Mouse (Mus musculus): ENCODE results near the gene Acp1. TPM values are rescaled to one million over a fixed set of nuclear protein-coding genes. Genes with fewer than 3 reads are reported as not detected.
A peak's percentile ranks its signal among the peaks of the same experiment; 100 is the strongest.

The Acp1 gene
- polyA plus RNA-seq, 1 experiment from 2014 or later = 151 TPM

DNA sequence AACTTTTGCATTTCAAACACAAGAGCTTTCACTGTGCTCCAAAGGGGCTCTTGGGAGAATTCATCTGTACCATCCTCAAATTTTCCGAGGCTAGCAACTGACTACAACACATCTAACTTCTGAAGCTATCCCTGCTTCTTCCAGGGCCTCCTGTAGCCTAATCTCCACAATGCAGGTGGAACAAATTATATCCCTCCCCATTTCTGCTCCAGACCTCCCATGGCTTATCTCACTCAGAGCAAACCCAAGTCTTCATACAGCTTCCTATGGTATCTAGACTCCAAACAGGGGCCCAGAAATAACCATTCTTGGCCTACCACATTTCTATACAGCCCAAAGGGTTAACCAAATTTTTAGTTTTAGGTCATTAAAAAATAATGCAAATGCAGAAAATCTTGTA is 2.7 kb downstream of the Acp1 start:
- 76% methylated on average over 1 of the region's 1 CpGs for WGBS
- Histone ChIP-seq H3K27ac (no peak overlapping the region), H3K4me3 (replicated peaks) (no peak overlapping the region), H3K9ac (no peak overlapping the region), H3K36me3 (no peaks in the 10 kb centered on the region), H3K4me2 (no peak overlapping the region), H3K9me3 (no peaks in the 10 kb centered on the region), H3K4me1 (peaks cover 13% of the 10 kb centered on the region), H3K27me3 (replicated peaks) (no peaks in the 10 kb centered on the region)
- peak; percentile 61; the same call in 1 of the 2 replicates for ATAC-seq (ENCODE audit: insufficient read depth, low FRiP score, low read depth)

DNA sequence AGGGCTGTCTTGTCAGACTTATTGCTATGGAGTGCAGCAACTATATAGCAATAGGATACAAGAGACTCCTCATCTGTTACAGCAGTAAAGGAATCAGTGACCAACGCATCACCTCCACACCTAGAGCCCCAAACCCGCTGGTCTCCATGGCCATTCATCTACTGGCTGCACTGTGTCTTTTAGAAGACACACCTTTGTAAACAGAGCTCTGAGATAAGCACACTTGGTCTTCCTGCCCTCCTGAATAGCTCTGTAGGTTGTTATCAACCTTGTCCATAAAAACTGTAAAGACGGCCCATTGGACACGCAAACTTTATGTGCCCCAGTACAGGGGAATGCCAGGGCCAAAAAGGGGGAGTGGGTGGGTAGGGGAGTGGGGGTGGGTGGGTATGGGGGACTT is 14.3 kb downstream of the Acp1 start:
- H3K9me3 ChIP-seq = no peaks in the 10 kb centered on the region
- H3K9ac ChIP-seq = no peak overlapping the region
- no peak overlapping the region for H3K4me2 ChIP-seq
- H3K4me1 ChIP-seq = no peaks in the 10 kb centered on the region
- H3K27me3 ChIP-seq (replicated peaks) = no peaks in the 10 kb centered on the region
- peaks cover 15% of the 10 kb centered on the region for H3K36me3 ChIP-seq
- WGBS = 77% methylated on average over 4 of the region's 4 CpGs
- H3K4me3 ChIP-seq (replicated peaks) = no peak overlapping the region
- peak; percentile 91 for ATAC-seq (ENCODE audit: insufficient read depth, low FRiP score, low read depth)
- no peak overlapping the region for H3K27ac ChIP-seq

DNA sequence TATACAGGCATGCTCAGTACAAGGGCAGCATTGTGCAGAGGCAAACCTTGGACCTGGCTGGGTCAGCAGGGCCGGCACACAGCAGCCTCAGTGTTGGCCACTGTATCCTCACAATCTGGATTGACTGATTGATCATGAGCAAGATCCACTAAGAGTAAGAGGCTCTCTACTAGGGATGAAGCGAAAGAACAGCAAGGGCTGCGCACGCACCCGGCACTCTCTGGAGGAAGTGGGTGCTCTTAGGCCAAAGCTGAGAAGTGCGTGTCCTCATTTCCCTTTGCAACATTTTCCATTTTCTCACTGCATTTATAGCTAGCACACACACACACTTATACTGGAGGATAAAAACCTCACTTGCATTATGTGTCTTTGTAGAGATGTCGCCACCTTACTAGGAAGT is 20.0 kb downstream of the Acp1 start:
- 84% methylated on average over 7 of the region's 7 CpGs for WGBS
- Histone ChIP-seq H3K4me1 (no peaks in the 10 kb centered on the region), H3K4me2 (no peak overlapping the region), H3K27me3 (replicated peaks) (no peaks in the 10 kb centered on the region), H3K9ac (no peak overlapping the region), H3K27ac (no peak overlapping the region), H3K9me3 (no peaks in the 10 kb centered on the region), H3K36me3 (peaks cover 8% of the 10 kb centered on the region; the same call in 1 of the 2 replicates), H3K4me3 (replicated peaks) (no peak overlapping the region)
- no peak for ATAC-seq (ENCODE audit: insufficient read depth, low FRiP score, low read depth)

DNA sequence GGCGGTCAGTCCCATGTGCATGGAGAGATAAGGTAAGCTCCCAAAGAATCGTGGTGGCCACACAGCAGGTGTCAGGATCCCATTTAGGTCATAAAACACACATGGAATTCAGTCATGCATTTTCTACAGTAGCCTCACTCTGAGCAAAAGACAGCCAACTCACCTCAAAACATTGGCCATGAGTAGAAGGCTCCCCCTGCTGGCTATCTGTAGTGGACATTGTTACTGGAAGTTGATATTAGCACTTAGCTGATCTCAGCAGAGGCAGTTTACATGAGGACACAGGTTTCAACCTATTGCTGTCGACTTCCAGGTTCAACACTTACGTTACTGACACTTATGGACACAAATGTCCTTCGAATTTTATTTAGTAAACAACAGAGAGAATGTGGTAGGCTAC is 21.3 kb downstream of the Acp1 start:
- H3K36me3 ChIP-seq = peaks cover 8% of the 10 kb centered on the region; the same call in 1 of the 2 replicates
- no peaks in the 10 kb centered on the region for H3K4me1 ChIP-seq
- H3K4me3 ChIP-seq (replicated peaks) = no peak overlapping the region
- no peak; the same call in 1 of the 2 replicates for ATAC-seq (ENCODE audit: insufficient read depth, low FRiP score, low read depth)
- peaks cover 9% of the 10 kb centered on the region for H3K27me3 ChIP-seq (replicated peaks)
- H3K9ac ChIP-seq = no peak overlapping the region
- no peaks in the 10 kb centered on the region for H3K9me3 ChIP-seq
- H3K27ac ChIP-seq = no peak overlapping the region
- WGBS = 34% methylated on average over 5 of the region's 5 CpGs
- H3K4me2 ChIP-seq = no peak overlapping the region

DNA sequence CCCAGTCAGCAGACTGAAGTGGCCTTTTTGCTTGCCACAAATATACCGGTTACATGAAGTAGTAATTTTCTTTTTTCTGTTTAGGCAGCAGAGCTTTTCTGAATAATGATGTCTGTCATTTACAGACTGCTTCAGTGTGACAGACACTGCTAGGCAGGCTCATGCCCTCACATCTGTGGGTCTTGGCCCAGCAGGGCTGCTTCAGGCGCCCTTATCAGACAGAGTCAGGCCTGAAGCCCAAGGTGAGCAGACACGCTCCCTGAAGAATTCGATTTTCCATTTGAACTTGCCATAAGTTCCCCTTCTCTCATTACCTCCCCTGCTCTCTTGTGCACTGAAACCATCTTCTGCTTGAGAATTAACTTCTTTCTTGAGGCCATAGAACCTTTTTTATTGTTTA is 23.4 kb downstream of the Acp1 start:
- whole genome bisulfite sequencing = 81% methylated on average over 4 of the region's 4 CpGs
- no peak for ATAC-seq (ENCODE audit: insufficient read depth, low FRiP score, low read depth)
- H3K9me3 ChIP-seq = no peaks in the 10 kb centered on the region

DNA sequence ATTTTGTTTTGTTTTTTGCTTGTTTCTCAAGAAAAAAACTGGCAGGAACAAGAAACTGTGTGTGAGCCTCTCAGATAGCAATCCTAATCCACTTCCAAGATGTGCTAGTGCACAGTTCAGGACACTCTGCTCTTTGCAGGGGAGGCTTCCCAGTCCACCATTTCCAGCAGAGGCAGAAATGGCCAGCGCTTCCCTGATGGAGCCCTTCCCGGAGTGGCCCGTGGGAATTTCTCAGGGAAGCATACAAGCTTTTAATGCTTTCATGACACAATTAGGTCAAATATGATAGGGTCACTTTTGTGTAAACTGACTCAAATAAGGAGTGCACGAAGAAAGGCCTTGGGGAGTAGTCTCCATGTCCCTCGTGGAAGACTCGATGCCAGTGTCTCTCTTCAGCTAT is 25.5 kb downstream of the Acp1 start:
- Histone ChIP-seq H3K9me3 (no peaks in the 10 kb centered on the region), H3K36me3 (no peaks in the 10 kb centered on the region), H3K4me2 (no peak overlapping the region), H3K9ac (no peak overlapping the region), H3K27me3 (replicated peaks) (peaks cover 36% of the 10 kb centered on the region), H3K4me1 (peaks cover 9% of the 10 kb centered on the region), H3K4me3 (replicated peaks) (no peak overlapping the region), H3K27ac (no peak overlapping the region)
- no peak for ATAC-seq (ENCODE audit: insufficient read depth, low FRiP score, low read depth)
- WGBS = 59% methylated on average over 6 of the region's 6 CpGs

More for the DNA sequence above, 23.4 kb downstream of the Acp1 start:
- Histone ChIP-seq H3K36me3 (no peaks in the 10 kb centered on the region), H3K9ac (no peak overlapping the region), H3K4me2 (no peak overlapping the region), H3K4me3 (replicated peaks) (no peak overlapping the region), H3K27me3 (replicated peaks) (peaks cover 29% of the 10 kb centered on the region), H3K27ac (no peak overlapping the region), H3K4me1 (peaks cover 9% of the 10 kb centered on the region)

DNA sequence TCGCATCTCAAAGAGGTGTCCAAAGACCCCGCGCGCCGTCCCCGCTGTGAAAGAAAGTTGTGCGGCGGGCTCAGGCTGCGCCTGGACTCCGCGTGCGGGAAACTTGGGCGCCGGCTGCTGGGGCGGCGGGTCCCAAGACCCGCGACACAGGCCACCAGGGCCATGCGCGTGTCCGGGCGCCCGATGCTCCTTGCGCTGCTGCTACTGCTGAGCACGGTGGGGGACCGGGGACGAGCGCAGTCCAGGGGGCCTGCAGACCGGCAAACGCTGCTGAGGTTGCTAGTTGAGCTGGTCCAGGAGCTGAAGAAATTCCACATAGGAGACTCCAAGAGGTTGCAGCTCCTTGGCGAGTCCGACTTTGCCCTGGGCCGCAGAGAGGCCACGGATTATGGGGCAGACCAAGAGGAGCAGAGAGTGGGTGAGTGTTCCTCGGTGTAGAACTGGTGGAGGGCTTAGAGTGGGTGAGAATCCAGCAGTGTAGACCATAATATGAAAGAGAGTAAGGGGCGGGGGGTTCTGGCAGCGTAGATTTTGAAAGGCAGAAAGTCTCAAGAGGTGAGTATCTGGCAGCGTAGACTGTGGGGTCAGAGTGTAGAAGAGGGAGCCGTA is 26.7 kb downstream of the Acp1 start:
- ATAC-seq (ENCODE audit: insufficient read depth, low FRiP score, low read depth) = peak; percentile 53; the same call in 1 of the 2 replicates
- Histone ChIP-seq H3K4me3 (replicated peaks) (peak overlapping the region; percentile 47), H3K4me1 (peaks cover 9% of the 10 kb centered on the region), H3K27ac (no peak overlapping the region), H3K36me3 (no peaks in the 10 kb centered on the region), H3K9me3 (no peaks in the 10 kb centered on the region), H3K4me2 (peak overlapping the region; percentile 96), H3K27me3 (replicated peaks) (peaks cover 36% of the 10 kb centered on the region), H3K9ac (peak overlapping the region; percentile 32)
- 9% methylated on average over 39 of the region's 39 CpGs for WGBS

DNA sequence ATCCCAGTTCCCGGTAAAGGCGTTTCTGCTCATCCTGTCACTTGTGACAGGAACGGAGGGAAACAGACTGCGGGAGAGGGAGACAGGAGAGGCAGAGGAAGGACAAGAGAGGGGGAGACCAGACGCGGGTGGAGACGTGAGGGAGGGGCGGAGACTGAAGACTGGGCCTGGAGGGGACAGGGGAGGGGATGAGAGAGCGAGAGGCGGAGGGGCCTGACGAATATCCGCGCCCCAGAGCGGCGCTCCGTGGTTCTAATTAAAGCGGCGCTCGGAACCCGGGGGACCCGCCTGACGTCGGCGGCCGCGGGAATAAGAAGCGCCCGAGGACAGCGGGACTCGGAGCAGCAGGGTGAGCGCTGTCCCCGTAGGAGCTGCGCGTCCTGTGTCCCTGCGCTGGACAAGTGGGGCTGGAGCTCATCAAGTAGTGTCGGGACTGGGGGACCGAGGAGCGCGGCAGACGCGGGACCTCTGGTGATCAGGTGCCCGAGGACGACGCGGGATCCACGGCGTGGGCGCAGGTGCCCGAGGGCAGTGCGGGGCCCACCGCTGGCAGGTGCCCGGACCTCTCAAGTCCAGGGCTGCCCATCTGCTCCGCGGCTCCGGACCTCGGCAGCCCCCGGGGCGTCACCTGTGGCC is 27.3 kb downstream of the Acp1 start, which contains the start of gene Alkal2:
Gene Alkal2 (plus strand): TSS at position 337 of the 636 bp plus-strand sequence.
- H3K9me3 ChIP-seq = no peaks in the 10 kb centered on the region
- WGBS = under 1% methylated on average over 58 of the region's 58 CpGs
- peaks cover 36% of the 10 kb centered on the region for H3K27me3 ChIP-seq (replicated peaks)
- ATAC-seq (ENCODE audit: insufficient read depth, low FRiP score, low read depth) = no peak; the same call in 1 of the 2 replicates
- peak within 1 kb of the TSS; percentile 47 for H3K4me3 ChIP-seq (replicated peaks)
- H3K9ac ChIP-seq = peak within 1 kb of the TSS; percentile 32
- no peak within 1 kb of the TSS for H3K27ac ChIP-seq
- H3K4me2 ChIP-seq = peak within 1 kb of the TSS; percentile 96
- H3K4me1 ChIP-seq = peaks cover 9% of the 10 kb centered on the region
- H3K36me3 ChIP-seq = no peaks in the 10 kb centered on the region

DNA sequence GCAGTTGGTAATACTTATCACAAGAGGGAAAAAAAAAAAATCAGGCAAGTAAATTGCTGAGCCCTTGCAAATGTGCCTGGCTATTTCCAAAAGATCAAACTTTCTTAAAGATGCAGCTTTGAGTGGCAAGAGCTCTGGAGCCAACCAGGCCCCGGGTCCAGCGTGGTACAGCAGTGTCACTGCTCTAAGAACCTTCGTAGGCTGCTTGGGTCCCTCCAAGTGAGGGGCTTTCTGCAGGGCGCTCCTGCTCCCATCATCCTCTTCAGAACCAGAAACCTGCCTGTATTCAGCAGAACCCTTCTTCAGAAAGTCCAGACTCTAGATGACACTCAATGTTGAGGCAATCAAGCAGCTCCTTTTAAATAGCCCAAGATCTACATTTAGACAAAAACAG is 27.8 kb downstream of the Acp1 start:
- Histone ChIP-seq H3K4me2 (peak overlapping the region; percentile 96), H3K9ac (no peak overlapping the region), H3K4me1 (peaks cover 9% of the 10 kb centered on the region), H3K36me3 (no peaks in the 10 kb centered on the region), H3K27me3 (replicated peaks) (peaks cover 36% of the 10 kb centered on the region), H3K27ac (no peak overlapping the region), H3K9me3 (no peaks in the 10 kb centered on the region), H3K4me3 (replicated peaks) (peak overlapping the region; percentile 47)
- WGBS = 24% methylated on average over 4 of the region's 4 CpGs
- no peak for ATAC-seq (ENCODE audit: insufficient read depth, low FRiP score, low read depth)

DNA sequence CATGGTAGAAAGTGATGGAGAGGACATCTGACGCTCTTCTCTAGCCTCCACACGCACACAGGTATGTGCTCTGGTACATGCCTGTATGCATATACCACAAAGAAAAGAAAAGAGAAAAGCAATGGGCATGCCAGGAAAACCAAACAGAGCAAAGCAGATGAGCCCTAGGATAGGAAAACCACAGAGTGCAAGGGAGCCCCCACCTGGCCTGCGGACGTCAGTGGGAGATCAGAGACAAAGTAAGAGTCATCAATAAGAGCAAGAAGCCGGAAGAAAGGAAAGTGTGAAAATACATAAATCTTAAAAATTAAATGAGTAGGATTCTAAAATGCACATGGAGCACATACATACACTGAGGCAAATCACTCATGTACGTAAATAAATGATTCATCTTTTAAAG is 31.9 kb downstream of the Acp1 start:
- Histone ChIP-seq H3K27me3 (replicated peaks) (peaks cover 21% of the 10 kb centered on the region), H3K4me1 (peaks cover 4% of the 10 kb centered on the region), H3K27ac (no peak overlapping the region), H3K36me3 (no peaks in the 10 kb centered on the region), H3K9me3 (no peaks in the 10 kb centered on the region), H3K4me2 (no peak overlapping the region), H3K4me3 (replicated peaks) (no peak overlapping the region), H3K9ac (no peak overlapping the region)
- WGBS = 58% methylated on average over 6 of the region's 6 CpGs
- no peak for ATAC-seq (ENCODE audit: insufficient read depth, low FRiP score, low read depth)

DNA sequence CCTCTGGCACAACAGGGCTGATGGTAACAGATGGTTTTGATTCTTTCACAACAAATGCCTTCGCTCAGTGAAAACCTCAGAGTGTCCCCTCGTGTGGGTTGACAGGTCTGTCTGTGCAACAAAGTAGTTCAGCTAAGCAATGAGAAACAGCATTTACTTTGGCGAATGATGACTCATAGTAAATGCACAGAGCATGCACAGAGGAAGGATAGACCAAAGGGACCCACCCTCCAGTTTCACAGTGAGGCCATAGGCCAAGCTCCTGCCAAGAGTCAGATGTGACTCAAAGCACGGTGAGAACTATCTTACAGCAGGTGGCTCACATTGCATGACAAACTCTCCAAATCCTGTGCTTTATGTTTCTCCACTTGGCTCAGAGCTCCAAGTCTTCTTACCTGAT is 45.6 kb downstream of the Acp1 start:
- ATAC-seq (ENCODE audit: insufficient read depth, low FRiP score, low read depth) = peak; percentile 43; the same call in 1 of the 2 replicates
- no peaks in the 10 kb centered on the region for H3K36me3 ChIP-seq

DNA sequence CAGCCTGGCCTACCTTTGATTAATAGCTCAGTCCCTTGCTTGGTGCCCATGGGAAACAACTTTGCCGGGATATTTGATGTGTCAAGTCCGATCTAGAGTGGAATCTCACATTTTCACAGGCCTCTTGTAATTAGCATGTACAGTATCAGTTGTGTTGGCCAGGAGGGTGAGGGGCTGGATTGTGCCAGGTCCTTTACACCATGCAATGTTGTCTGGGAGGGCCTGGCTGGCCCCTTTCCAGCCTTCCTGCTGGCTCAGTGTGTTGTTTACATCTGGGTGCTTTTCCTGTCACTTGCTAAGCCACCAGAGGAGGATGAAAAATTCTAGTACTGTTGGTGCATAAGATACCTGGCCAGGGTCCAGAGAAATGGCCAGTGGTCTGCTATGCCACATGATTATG is 47.0 kb downstream of the Acp1 start:
- no peak for ATAC-seq (ENCODE audit: insufficient read depth, low FRiP score, low read depth)
- H3K4me2 ChIP-seq = no peak overlapping the region
- H3K36me3 ChIP-seq = no peaks in the 10 kb centered on the region
- no peak overlapping the region for H3K9ac ChIP-seq
- H3K4me1 ChIP-seq = no peaks in the 10 kb centered on the region; the same call in 1 of the 2 replicates
- 54% methylated on average over 2 of the region's 2 CpGs for WGBS
- no peaks in the 10 kb centered on the region for H3K27me3 ChIP-seq (replicated peaks)
- H3K4me3 ChIP-seq (replicated peaks) = no peak overlapping the region
- no peaks in the 10 kb centered on the region for H3K9me3 ChIP-seq
- no peak overlapping the region for H3K27ac ChIP-seq

More for the DNA sequence above, 45.6 kb downstream of the Acp1 start:
- 62% methylated on average over 4 of the region's 4 CpGs for WGBS
- H3K27ac ChIP-seq = no peak overlapping the region
- H3K4me1 ChIP-seq = no peaks in the 10 kb centered on the region; the same call in 1 of the 2 replicates
- no peak overlapping the region for H3K4me2 ChIP-seq
- H3K9ac ChIP-seq = no peak overlapping the region
- H3K27me3 ChIP-seq (replicated peaks) = no peaks in the 10 kb centered on the region
- no peaks in the 10 kb centered on the region for H3K9me3 ChIP-seq
- H3K4me3 ChIP-seq (replicated peaks) = no peak overlapping the region
